Mouse (Mus musculus) neural tube, embryonic 15.5 days (tissue): ENCODE measurements around the gene Fmo5. TPM values are rescaled to one million over a fixed set of nuclear protein-coding genes. Genes with fewer than 3 reads are reported as not detected.

Experiments used
- ATAC-seq: fragments of 200-750 bp; cut with Nextera tagmentation; 2 replicates; pipeline ENCODE4 v1.8.0; 2017; ENCODE audit warnings: mild to moderate bottlenecking, moderate TSS enrichment, moderate library complexity; ENCODE audit not compliant: low FRiP score
- H3K27ac ChIP-seq: fragments of 300-500 bp; sonication (generic); replicated peaks from 2 replicates; pipeline ENCODE4 v1.5.1; 2015; ENCODE audit warnings: mild to moderate bottlenecking, inconsistent platforms
- H3K27me3 ChIP-seq: fragments of 300-500 bp; sonication (generic); replicated peaks from 2 replicates; pipeline ENCODE4 v1.6.1; 2015; ENCODE audit warnings: inconsistent platforms
- H3K36me3 ChIP-seq: fragments of 300-500 bp; sonication (generic); 2 replicates; pipeline ENCODE4 v1.6.1; 2015; ENCODE audit warnings: inconsistent platforms
- H3K4me1 ChIP-seq: fragments of 300-500 bp; sonication (generic); 2 replicates; pipeline ENCODE4 v1.6.1; 2015; ENCODE audit warnings: inconsistent platforms
- H3K4me2 ChIP-seq: fragments of 300-500 bp; sonication (generic); 2 replicates; pipeline ENCODE4 v1.6.1; 2015; ENCODE audit warnings: inconsistent platforms, mild to moderate bottlenecking, moderate library complexity
- H3K4me3 ChIP-seq: fragments of 300-500 bp; sonication (generic); replicated peaks from 2 replicates; pipeline ENCODE4 v1.5.1; 2015; ENCODE audit warnings: mild to moderate bottlenecking, inconsistent platforms
- H3K9ac ChIP-seq: fragments of 300-500 bp; sonication (generic); replicated peaks from 2 replicates; pipeline ENCODE4 v1.6.1; 2015; ENCODE audit warnings: mild to moderate bottlenecking, inconsistent platforms
- H3K9me3 ChIP-seq: fragments of 300-500 bp; sonication (generic); replicated peaks from 2 replicates; pipeline ENCODE4 v1.6.1; 2016; ENCODE audit warnings: inconsistent platforms
- WGBS: fragments of 180-500 bp; shearing (Covaris S2); methylation state at CpG from one replicate; pipeline ENCODE4 v1.1.7; 2015; ENCODE audit warnings: mixed read lengths; 5-methylcytosine and 5-hydroxymethylcytosine counted together
- polyA plus RNA-seq: library from polyadenylated mRNA; unstranded; fragments of >200 nt; fragmentation: Nextera tagmentation; extraction: Ambion mirVana; gene quantifications from 2 replicates; pipeline ENCODE4 v1.2.1, GENCODE M21; 2015

The Fmo5 gene
- polyA plus RNA-seq, 1 experiment from 2014 or later = 0.72 TPM

- WGBS = 96% methylated on average over 6 of the region's 6 CpGs
- no peak for ATAC-seq
Observed at GRCm38 (mm10) chr3:97611021-97611420, 17.6 kb upstream of the Fmo5 start.

GRCm38 (mm10) chr3:97615154-97615553, 13.4 kb upstream of the Fmo5 start:
- 32% methylated on average over 1 of the region's 1 CpGs for WGBS
- Histone ChIP-seq H3K36me3 (no peaks in the 10 kb centered on the region), H3K4me3 (no peak overlapping the region), H3K4me2 (no peak overlapping the region), H3K9ac (no peak overlapping the region), H3K9me3 (no peaks in the 10 kb centered on the region), H3K4me1 (no peaks in the 10 kb centered on the region), H3K27ac (no peak overlapping the region), H3K27me3 (no peaks in the 10 kb centered on the region)
- no peak for ATAC-seq

More at GRCm38 (mm10) chr3:97611021-97611420, 17.6 kb upstream of the Fmo5 start:
- Histone ChIP-seq H3K27ac (no peak overlapping the region), H3K36me3 (no peaks in the 10 kb centered on the region), H3K4me3 (no peak overlapping the region), H3K4me2 (no peak overlapping the region), H3K9ac (no peak overlapping the region), H3K9me3 (no peaks in the 10 kb centered on the region), H3K4me1 (peaks cover 7% of the 10 kb centered on the region), H3K27me3 (no peaks in the 10 kb centered on the region)

GRCm38 (mm10) chr3:97615933-97616332, 12.7 kb upstream of the Fmo5 start:
- H3K4me3 ChIP-seq = no peak overlapping the region
- 83% methylated on average over 4 of the region's 4 CpGs for WGBS
- no peak overlapping the region for H3K9ac ChIP-seq
- no peaks in the 10 kb centered on the region for H3K4me1 ChIP-seq
- ATAC-seq = no peak
- no peak overlapping the region for H3K27ac ChIP-seq
- H3K4me2 ChIP-seq = no peak overlapping the region
- no peaks in the 10 kb centered on the region for H3K36me3 ChIP-seq
- H3K27me3 ChIP-seq = no peaks in the 10 kb centered on the region
- H3K9me3 ChIP-seq = no peaks in the 10 kb centered on the region

- no peak overlapping the region for H3K9ac ChIP-seq
- H3K4me1 ChIP-seq = no peaks in the 10 kb centered on the region
- whole genome bisulfite sequencing = 94% methylated on average over 19 of the region's 19 CpGs
- H3K27me3 ChIP-seq = no peaks in the 10 kb centered on the region
- no peaks in the 10 kb centered on the region for H3K36me3 ChIP-seq
- H3K27ac ChIP-seq = no peak overlapping the region
- no peak overlapping the region for H3K4me3 ChIP-seq
- H3K4me2 ChIP-seq = no peak overlapping the region
- no peaks in the 10 kb centered on the region for H3K9me3 ChIP-seq
- no peak for ATAC-seq
Observed at GRCm38 (mm10) chr3:97617091-97617825, 11.3 kb upstream of the Fmo5 start.

- no peak for ATAC-seq
- no peaks in the 10 kb centered on the region for H3K4me1 ChIP-seq
- H3K27me3 ChIP-seq = no peaks in the 10 kb centered on the region
- no peak overlapping the region for H3K4me2 ChIP-seq
- no peak overlapping the region for H3K27ac ChIP-seq
- H3K9me3 ChIP-seq = no peaks in the 10 kb centered on the region
- 87% methylated on average over 8 of the region's 8 CpGs for WGBS
- H3K36me3 ChIP-seq = no peaks in the 10 kb centered on the region
- H3K9ac ChIP-seq = no peak overlapping the region
- no peak overlapping the region for H3K4me3 ChIP-seq
Observed at GRCm38 (mm10) chr3:97617899-97618298, 10.7 kb upstream of the Fmo5 start.

- H3K9me3 ChIP-seq = no peaks in the 10 kb centered on the region
- H3K27me3 ChIP-seq = no peaks in the 10 kb centered on the region
- no peaks in the 10 kb centered on the region for H3K36me3 ChIP-seq
- H3K4me2 ChIP-seq = no peak overlapping the region
- WGBS = 95% methylated on average over 4 of the region's 4 CpGs
- no peak overlapping the region for H3K4me3 ChIP-seq
- H3K4me1 ChIP-seq = no peaks in the 10 kb centered on the region
- no peak overlapping the region for H3K27ac ChIP-seq
- no peak for ATAC-seq
- H3K9ac ChIP-seq = no peak overlapping the region
Observed at GRCm38 (mm10) chr3:97620657-97621056, 7.9 kb upstream of the Fmo5 start.

GRCm38 (mm10) chr3:97624611-97625010, 4.0 kb upstream of the Fmo5 start:
- H3K36me3 ChIP-seq = no peaks in the 10 kb centered on the region
- no peak for ATAC-seq
- H3K4me2 ChIP-seq = no peak overlapping the region
- H3K27me3 ChIP-seq = no peaks in the 10 kb centered on the region
- H3K9me3 ChIP-seq = no peaks in the 10 kb centered on the region
- no peak overlapping the region for H3K9ac ChIP-seq
- H3K4me1 ChIP-seq = peaks cover 5% of the 10 kb centered on the region; the same call in 1 of the 2 replicates
- H3K27ac ChIP-seq = no peak overlapping the region
- 41% methylated on average over 2 of the region's 2 CpGs for WGBS
- no peak overlapping the region for H3K4me3 ChIP-seq

GRCm38 (mm10) chr3:97627893-97628292, 711 bp upstream of the Fmo5 start:
- WGBS = 80% methylated on average over 7 of the region's 7 CpGs

GRCm38 (mm10) chr3:97629941-97630340, 1.3 kb downstream of the Fmo5 start:
- H3K9ac ChIP-seq = no peak overlapping the region
- no peak overlapping the region for H3K4me3 ChIP-seq
- no peaks in the 10 kb centered on the region for H3K9me3 ChIP-seq
- ATAC-seq = no peak
- 85% methylated on average over 4 of the region's 4 CpGs for WGBS
- H3K36me3 ChIP-seq = no peaks in the 10 kb centered on the region
- H3K4me1 ChIP-seq = peaks cover 5% of the 10 kb centered on the region; the same call in 1 of the 2 replicates
- no peaks in the 10 kb centered on the region for H3K27me3 ChIP-seq
- H3K27ac ChIP-seq = no peak overlapping the region
- H3K4me2 ChIP-seq = no peak overlapping the region

More at GRCm38 (mm10) chr3:97627893-97628292, 711 bp upstream of the Fmo5 start:
- H3K9me3 ChIP-seq = no peaks in the 10 kb centered on the region
- peaks cover 5% of the 10 kb centered on the region; the same call in 1 of the 2 replicates for H3K4me1 ChIP-seq
- no peak overlapping the region for H3K27ac ChIP-seq
- ATAC-seq = no peak
- H3K4me2 ChIP-seq = no peak overlapping the region
- H3K9ac ChIP-seq = no peak overlapping the region
- H3K36me3 ChIP-seq = no peaks in the 10 kb centered on the region
- H3K27me3 ChIP-seq = no peaks in the 10 kb centered on the region
- no peak overlapping the region for H3K4me3 ChIP-seq

GRCm38 (mm10) chr3:97630746-97631145, 2.1 kb downstream of the Fmo5 start:
- Histone ChIP-seq H3K4me2 (no peak overlapping the region), H3K9ac (no peak overlapping the region), H3K27ac (no peak overlapping the region), H3K36me3 (no peaks in the 10 kb centered on the region), H3K27me3 (no peaks in the 10 kb centered on the region), H3K4me1 (peaks cover 5% of the 10 kb centered on the region; the same call in 1 of the 2 replicates), H3K9me3 (no peaks in the 10 kb centered on the region), H3K4me3 (no peak overlapping the region)
- ATAC-seq = no peak
- 90% methylated on average over 4 of the region's 4 CpGs for WGBS

- Histone ChIP-seq H3K36me3 (no peaks in the 10 kb centered on the region), H3K4me1 (peaks cover 5% of the 10 kb centered on the region; the same call in 1 of the 2 replicates), H3K9ac (no peak overlapping the region), H3K4me2 (no peak overlapping the region), H3K9me3 (no peaks in the 10 kb centered on the region), H3K27me3 (no peaks in the 10 kb centered on the region), H3K27ac (no peak overlapping the region), H3K4me3 (no peak overlapping the region)
- WGBS = 88% methylated on average over 8 of the region's 8 CpGs
- ATAC-seq = no peak
Observed at GRCm38 (mm10) chr3:97631258-97631860, 2.8 kb downstream of the Fmo5 start.

- no peaks in the 10 kb centered on the region for H3K27me3 ChIP-seq
- H3K4me2 ChIP-seq = no peak overlapping the region
- ATAC-seq = no peak
- no peak overlapping the region for H3K4me3 ChIP-seq
- H3K36me3 ChIP-seq = no peaks in the 10 kb centered on the region
- no peak overlapping the region for H3K9ac ChIP-seq
- H3K27ac ChIP-seq = no peak overlapping the region
- 80% methylated on average over 4 of the region's 4 CpGs for whole genome bisulfite sequencing
- H3K4me1 ChIP-seq = peaks cover 5% of the 10 kb centered on the region; the same call in 1 of the 2 replicates
- no peaks in the 10 kb centered on the region for H3K9me3 ChIP-seq
Observed at GRCm38 (mm10) chr3:97633456-97633855, 4.9 kb downstream of the Fmo5 start.
